Comparison of ENCODE assay signal across 17 mouse cellular contexts in genomic region chr17:72275391-72275904, GRCm38 (mm10).
DNase-seq lines count a peak whose midpoint lies in the region; ATAC-seq and TF ChIP-seq lines count a peak whose summit lies in the region.
"Had no signal": no experiment of that assay in that cellular context is flagged by ENCODE, and none has a peak within 500 bp of the region (broad histone marks: within the 10 kb centered on the region; RNA-seq: fewer than 3 reads in every experiment).

No protein-coding gene starts in this region.

- H3K9me3 ChIP-seq in lung, postnatal 0 days (ENCODE audit: low read length), result no peaks in the 10 kb centered on the region
- peaks cover 3% of the 10 kb centered on the region; the same call in 1 of the 2 replicates for H3K9me3 ChIP-seq in midbrain, embryonic 11.5 days (ENCODE audit: control insufficient read depth, low read length)

- intact Hi-C loops in gastrocnemius, adult 2 months (cut with DNase I), result no loop called here

- no peaks in the 10 kb centered on the region for H3K36me3 ChIP-seq in lung, postnatal 0 days (ENCODE audit: insufficient read depth, low read length)
- no peaks in the 10 kb centered on the region for H3K36me3 ChIP-seq in midbrain, embryonic 11.5 days (ENCODE audit: control insufficient read depth, insufficient read depth, low read length)
- H3K36me3 ChIP-seq: embryonic facial prominence, embryonic 12.5 days; forebrain, embryonic 12.5 days; liver, embryonic 12.5 days; midbrain, embryonic 10.5 days had no signal

- no peak for TF ChIP-seq CTCF in embryonic fibroblast, embryonic 13.5 days (IDR thresholded peaks at IDR 0.05; ENCODE audit: borderline replicate concordance, insufficient read depth, low read length)
- TF ChIP-seq CTCF in lung, postnatal 0 days (IDR thresholded peaks at IDR 0.05), result no peak
- no peak for TF ChIP-seq CTCF in gastrocnemius, adult 2 months (IDR thresholded peaks at IDR 0.05)

- ATAC-seq in lung, postnatal 0 days, result peak; percentile 82
- ATAC-seq in midbrain, embryonic 11.5 days (ENCODE audit: low FRiP score), result no peak
- ATAC-seq: liver, embryonic 12.5 days had no signal

- no peaks in the 10 kb centered on the region for H3K27me3 ChIP-seq in lung, postnatal 0 days (replicated peaks; ENCODE audit: insufficient read depth, low read length)
- H3K27me3 ChIP-seq in midbrain, embryonic 11.5 days (ENCODE audit: control insufficient read depth, insufficient read depth, low read length), result no peaks in the 10 kb centered on the region
- H3K27me3 ChIP-seq: embryonic facial prominence, embryonic 12.5 days; forebrain, embryonic 12.5 days; liver, embryonic 12.5 days had no signal

- H3K4me3 ChIP-seq in embryonic fibroblast, embryonic 13.5 days (ENCODE audit: insufficient read depth, low read length), result no peak overlapping the region
- H3K4me3 ChIP-seq in lung, postnatal 0 days (ENCODE audit: low read depth, low read length), result no peak overlapping the region
- no peak overlapping the region for H3K4me3 ChIP-seq in gastrocnemius, adult 2 months
- H3K4me3 ChIP-seq in midbrain, embryonic 11.5 days (ENCODE audit: low read depth, low read length), result no peak overlapping the region
- H3K4me3 ChIP-seq: embryonic facial prominence, embryonic 12.5 days; forebrain, embryonic 12.5 days; liver, embryonic 12.5 days; midbrain, embryonic 10.5 days had no signal

- WGBS in lung, postnatal 0 days, result 50% methylated on average over 8 of the region's 8 CpGs
- WGBS in midbrain, embryonic 11.5 days, result 89% methylated on average over 8 of the region's 8 CpGs

- H3K4me2 ChIP-seq in lung, postnatal 0 days (replicated peaks; ENCODE audit: low read depth, low read length), result no peak overlapping the region
- H3K4me2 ChIP-seq in midbrain, embryonic 11.5 days, result no peak overlapping the region
- H3K4me2 ChIP-seq: embryonic facial prominence, embryonic 12.5 days; forebrain, embryonic 12.5 days; liver, embryonic 12.5 days had no signal

- peaks cover 7% of the 10 kb centered on the region; the same call in 1 of the 2 replicates for H3K4me1 ChIP-seq in embryonic fibroblast, embryonic 13.5 days (ENCODE audit: control insufficient read depth, insufficient read depth, low read length)
- no peaks in the 10 kb centered on the region for H3K4me1 ChIP-seq in lung, postnatal 0 days (ENCODE audit: insufficient read depth, low read depth, low read length)
- no peaks in the 10 kb centered on the region for H3K4me1 ChIP-seq in midbrain, embryonic 11.5 days (ENCODE audit: control insufficient read depth, insufficient read depth, low read length)
- H3K4me1 ChIP-seq: embryonic facial prominence, embryonic 12.5 days; forebrain, embryonic 12.5 days; liver, embryonic 12.5 days; midbrain, embryonic 10.5 days had no signal

- H3K27ac ChIP-seq in embryonic fibroblast, embryonic 13.5 days (ENCODE audit: insufficient read depth, low read length), result peak overlapping the region; percentile 62
- no peak overlapping the region for H3K27ac ChIP-seq in lung, postnatal 0 days (ENCODE audit: low read length)
- no peak overlapping the region for H3K27ac ChIP-seq in gastrocnemius, adult 2 months
- H3K27ac ChIP-seq in midbrain, embryonic 11.5 days (ENCODE audit: low read depth, low read length), result no peak overlapping the region
- H3K27ac ChIP-seq: embryonic facial prominence, embryonic 12.5 days; forebrain, embryonic 12.5 days; kidney, postnatal 0 days; liver, embryonic 12.5 days; midbrain, embryonic 10.5 days had no signal

- peak; percentile 43; the same call in 1 of the 2 replicates for TF ChIP-seq EP300 in lung, postnatal 0 days (IDR thresholded peaks at IDR 0.05)

- no peak overlapping the region for H3K9ac ChIP-seq in lung, postnatal 0 days (replicated peaks; ENCODE audit: low read depth)
- no peak overlapping the region for H3K9ac ChIP-seq in midbrain, embryonic 11.5 days (ENCODE audit: low read length)
- H3K9ac ChIP-seq: embryonic facial prominence, embryonic 12.5 days; forebrain, embryonic 12.5 days; liver, embryonic 12.5 days had no signal

- DNase-seq in 3134 (ENCODE audit: extremely low read depth, insufficient read length, low spot score), result peak; percentile 60
- peak; percentile 7 for DNase-seq in 416B (ENCODE audit: low read depth)
- peak; percentile 76 for DNase-seq in lung, postnatal 0 days (ENCODE audit: low spot score)
- no peak for DNase-seq in gastrocnemius, adult 2 months
- DNase-seq in layer of hippocampus, adult 9-11 months, result no peak
- no peak for DNase-seq in midbrain, embryonic 11.5 days (ENCODE audit: low spot score, missing footprints)
- DNase-seq: adrenal gland, postnatal 25 days; cerebellum, adult 11 months; cerebellum, postnatal 36 days; left cerebral cortex, postnatal 4 days; thymus, adult 18-20 months had no signal

- TF ChIP-seq POLR2A in embryonic fibroblast, embryonic 13.5 days (IDR thresholded peaks at IDR 0.05; ENCODE audit: low read depth, low read length), result no peak

Comparison
In these comparisons a context has a peak if more than half of its experiments do, and no peak if none do; other contexts are left out.
1. DNase-seq: peak in 3134 (single experiment), 416B (single experiment) and lung, postnatal 0 days (single experiment); none in gastrocnemius, adult 2 months (single experiment), layer of hippocampus, adult 9-11 months (single experiment) and midbrain, embryonic 11.5 days (single experiment).